Mouse (Mus musculus) layer of hippocampus, postnatal 10 days (tissue): ENCODE results near the gene Nxf1. TPM values are rescaled to one million over a fixed set of nuclear protein-coding genes. Genes with fewer than 3 reads are reported as not detected.
"Not testable (repeated sequence)": the region's sequence is repeated elsewhere in the genome, so short reads cannot be mapped to it uniquely, and the experiment has no call there.

Experiments used
- DNase-seq, 2 experiments: peaks; one replicate each; pipeline ENCODE4 v3.0.0; 2021; ENCODE audit warnings: low spot score in 2 of 2
- total RNA-seq, 2 experiments: library from RNA; stranded (reverse); gene quantifications; 2 replicates each; pipeline ENCODE4 v1.2.3; 2021

Nxf1 gene
- total RNA-seq, 2 experiments from 2014 or later = 72.7 to 79.7 TPM

- no peak for DNase-seq
Observed at GRCm38 (mm10) chr19:8723574-8724346, 33.1 kb upstream of the Nxf1 start.

- no peak for DNase-seq
Observed at GRCm38 (mm10) chr19:8724392-8724791, 32.5 kb upstream of the Nxf1 start.

GRCm38 (mm10) chr19:8725081-8725613, 31.7 kb upstream of the Nxf1 start:
- DNase-seq = no peak

DNA sequence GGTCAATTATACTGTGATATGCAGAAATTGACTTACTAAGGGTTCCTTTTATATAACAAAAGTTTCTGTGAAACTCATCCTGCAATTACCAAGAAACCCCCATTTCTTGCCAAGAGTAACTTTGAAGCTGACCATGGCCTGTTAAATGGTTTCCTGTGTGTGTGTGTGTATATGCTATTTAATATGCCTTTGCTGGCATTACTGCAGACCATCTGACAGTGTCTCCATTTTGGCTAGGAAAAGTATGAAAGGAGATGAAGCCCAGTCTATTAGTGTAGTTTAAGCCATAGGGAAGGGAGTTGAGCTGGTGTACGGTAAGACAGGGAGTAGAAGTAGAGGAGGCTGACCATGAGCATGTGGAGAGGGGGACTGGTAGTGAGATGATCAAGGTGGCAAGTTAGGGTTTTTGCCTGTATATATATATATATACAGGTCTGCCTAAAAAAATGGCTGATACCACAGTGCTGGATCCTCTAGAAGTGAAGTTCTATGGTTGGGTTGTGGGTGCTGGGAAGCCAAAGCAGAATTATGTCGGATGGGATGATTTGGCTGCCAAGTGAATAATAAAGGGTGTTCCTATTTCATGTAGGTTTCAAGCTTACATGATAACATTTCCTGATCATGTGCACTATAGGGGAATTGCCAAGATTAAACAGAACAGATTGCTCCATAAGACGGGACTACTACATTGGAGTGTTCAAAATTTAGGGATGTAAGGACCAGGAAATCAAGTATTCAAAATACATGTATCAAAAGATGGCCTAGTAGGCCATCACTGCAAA, 30.1 kb upstream of the Nxf1 start:
- DNase-seq = no peak

- no peak for DNase-seq
Observed at GRCm38 (mm10) chr19:8727495-8728114, 29.3 kb upstream of the Nxf1 start.

- not testable (repeated sequence) for DNase-seq
Observed at GRCm38 (mm10) chr19:8728335-8729099, 28.4 kb upstream of the Nxf1 start.

- DNase-seq = no peak
Observed at GRCm38 (mm10) chr19:8734334-8734733, 22.5 kb upstream of the Nxf1 start.

DNA sequence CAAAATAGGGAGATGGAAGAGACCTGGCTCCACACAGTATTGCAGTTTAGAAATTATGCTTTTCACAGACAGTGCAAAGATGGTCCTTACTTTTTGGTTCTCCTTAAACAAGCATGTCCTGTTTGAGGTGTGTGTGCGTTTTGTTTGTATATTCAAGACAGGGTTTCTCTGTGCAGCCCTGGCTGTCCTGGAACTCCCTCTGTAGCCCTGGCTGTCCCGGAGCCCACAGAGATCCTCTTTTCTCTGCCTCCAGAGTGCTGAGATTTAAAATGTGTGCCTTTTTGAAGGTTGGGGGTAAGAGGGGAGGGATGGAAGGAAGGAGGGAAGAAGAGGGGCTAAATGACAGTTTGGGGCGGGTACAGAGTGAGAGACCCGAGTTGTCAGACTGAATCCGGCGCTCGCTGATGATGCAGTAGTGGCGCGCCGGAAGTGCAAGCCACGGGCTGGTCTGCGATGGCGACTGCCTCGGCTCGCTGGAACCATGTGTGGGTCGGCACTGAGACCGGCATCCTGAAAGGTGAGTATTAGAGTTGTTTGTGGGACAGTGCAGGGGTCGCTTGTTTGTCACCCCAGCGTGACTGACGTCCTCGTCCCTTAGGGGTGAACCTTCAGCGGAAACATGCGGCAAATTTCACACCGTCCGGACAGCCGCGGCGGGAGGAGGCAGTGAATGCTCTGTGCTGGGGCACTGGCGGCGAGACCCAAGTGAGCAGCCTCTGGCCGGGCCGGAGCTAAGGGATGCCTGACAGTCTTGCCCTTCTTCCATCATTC, 21.3 kb upstream of the Nxf1 start, which contains the start of gene Wdr74:
Gene Wdr74, plus strand, starts transcription at position 439 of the 771 bp plus-strand sequence.
- peak; percentile 92 to 95 for DNase-seq

DNA sequence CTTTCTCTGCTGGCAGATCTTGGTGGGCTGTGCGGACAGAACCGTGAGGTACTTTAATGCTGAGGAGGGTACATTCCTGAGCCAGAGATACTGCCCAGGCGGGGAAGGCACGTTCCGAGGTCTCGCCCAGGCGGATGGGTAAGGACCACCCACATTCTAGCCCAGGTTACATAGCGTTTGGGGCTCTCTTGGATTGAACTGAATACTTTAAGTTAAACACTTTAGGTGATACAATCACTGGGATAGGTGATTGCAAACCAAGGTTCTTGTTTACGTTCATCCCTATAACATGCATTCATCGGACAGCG, 20.8 kb upstream of the Nxf1 start:
- DNase-seq = no peak

DNA sequence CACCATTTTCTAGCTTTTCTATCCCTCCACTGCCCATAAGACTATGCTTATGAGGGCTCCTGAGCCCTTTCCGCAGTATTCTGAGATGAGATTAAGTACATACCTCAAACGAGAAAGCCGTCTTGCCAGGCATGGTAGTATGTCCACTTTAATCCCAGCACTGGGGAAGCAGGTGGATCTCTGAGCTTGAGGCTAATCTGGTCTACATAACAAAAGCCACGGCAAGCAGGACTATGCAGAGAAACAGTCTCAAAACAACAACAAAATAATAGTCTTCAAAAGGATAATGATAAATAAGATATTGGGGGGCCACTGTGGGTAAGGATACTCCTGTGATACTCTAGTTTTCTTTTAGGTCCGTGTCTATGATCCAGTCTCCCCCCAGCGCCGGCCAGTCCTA, 18.0 kb upstream of the Nxf1 start:
- no peak for DNase-seq

GRCm38 (mm10) chr19:8739646-8740045, 17.2 kb upstream of the Nxf1 start:
- no peak for DNase-seq

DNA sequence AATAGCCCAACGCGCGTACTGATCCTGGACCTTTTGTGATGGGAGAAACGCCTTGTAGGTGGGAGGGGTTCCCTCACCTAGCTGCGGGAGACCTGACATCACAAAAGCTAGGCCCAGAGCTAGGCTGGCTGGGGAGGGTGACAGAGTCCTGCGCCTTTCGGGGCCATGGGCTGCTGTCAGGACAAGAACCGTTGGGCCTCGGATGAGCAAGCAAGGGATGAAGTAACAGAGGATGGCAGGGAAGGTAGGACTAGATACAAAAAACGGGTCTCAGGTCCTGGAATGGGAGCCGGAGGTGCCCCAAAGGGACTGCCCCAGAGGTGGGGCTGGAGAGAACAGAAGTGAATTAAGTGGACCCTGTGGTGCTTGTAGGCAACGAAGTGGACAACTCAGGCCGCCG, 16.3 kb upstream of the Nxf1 start, which contains the start of gene 1700092M07Rik:
Gene 1700092M07Rik, plus strand, starts transcription at position 116 of the 400 bp plus-strand sequence.
- peak in 1 of 2 experiments; percentile 32 for DNase-seq

DNA sequence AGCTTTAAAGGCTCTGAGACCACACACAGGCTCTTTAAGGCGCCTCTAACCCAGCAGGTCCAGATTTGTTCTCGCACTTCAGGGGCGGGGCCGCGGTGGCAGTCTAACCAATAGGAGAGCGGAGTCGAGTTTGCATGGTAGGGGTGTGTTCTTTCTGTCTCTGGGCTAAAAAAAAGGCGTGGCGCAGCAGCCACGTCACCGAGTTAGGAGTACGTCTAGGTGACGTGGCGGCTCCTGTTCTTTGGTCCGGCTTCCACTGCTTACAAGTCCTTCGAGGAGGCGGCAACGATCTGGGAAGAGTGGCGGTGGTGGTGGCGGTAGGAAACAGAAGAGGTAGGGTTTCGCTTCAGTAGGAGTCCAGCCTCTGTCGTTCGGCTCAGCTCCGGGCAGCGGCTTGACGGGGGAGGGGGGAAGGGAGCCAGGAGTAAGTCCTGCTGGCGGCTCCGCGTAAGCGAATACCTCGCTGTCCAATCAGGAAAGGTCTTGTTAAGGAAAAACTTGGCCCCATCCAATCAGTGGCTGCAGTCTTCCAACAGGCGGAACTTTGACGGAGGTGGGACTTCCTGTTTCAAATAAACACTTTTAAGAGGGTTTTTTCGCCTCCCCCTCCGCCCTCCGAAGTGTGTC, 15.5 kb upstream of the Nxf1 start, which contains the start of gene Stx5a:
Gene Stx5a, plus strand, starts transcription at position 171 of the 627 bp plus-strand sequence.
- DNase-seq = peak; percentile 91 to 93

- no peak for DNase-seq
Observed at GRCm38 (mm10) chr19:8742176-8742575, 14.7 kb upstream of the Nxf1 start.

GRCm38 (mm10) chr19:8745382-8745781, 11.5 kb upstream of the Nxf1 start:
- DNase-seq = no peak

GRCm38 (mm10) chr19:8747368-8747767, 9.5 kb upstream of the Nxf1 start:
- DNase-seq = no peak

- DNase-seq = no peak
Observed at GRCm38 (mm10) chr19:8755652-8756051, 1.2 kb upstream of the Nxf1 start.

DNA sequence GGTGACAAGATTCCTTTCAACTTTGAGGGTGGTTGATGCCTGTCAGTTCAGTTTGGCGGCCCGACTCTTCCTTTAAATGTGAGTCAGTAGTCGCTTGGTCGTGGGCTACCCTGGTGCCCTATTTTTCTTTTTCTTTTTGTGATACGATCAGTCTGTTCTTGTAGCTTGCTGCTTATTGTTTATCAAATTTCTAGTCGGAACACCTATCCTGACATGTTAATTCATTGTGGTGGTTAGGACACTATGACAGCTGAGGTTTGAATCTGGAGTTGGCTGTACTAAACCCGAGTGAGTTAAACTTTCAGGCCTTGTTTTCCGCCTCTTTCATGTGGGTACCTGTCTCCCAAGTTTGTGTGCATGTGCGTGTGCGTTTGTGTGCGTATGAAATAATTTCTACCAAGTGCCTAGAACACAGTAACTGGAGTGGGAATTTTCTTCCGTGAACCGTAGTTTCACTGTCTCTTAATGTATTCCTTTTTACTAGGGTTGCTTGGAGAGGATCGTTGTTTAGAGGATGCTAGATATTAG, 662 bp downstream of the Nxf1 start:
- no peak for DNase-seq

GRCm38 (mm10) chr19:8758899-8759298, 2.0 kb downstream of the Nxf1 start:
- no peak for DNase-seq
